Mouse (Mus musculus) retina, postnatal 1 day (tissue): ENCODE data around the gene Ldah.

Experiments used
- DNase-seq: peaks from one replicate; pipeline ENCODE4 v3.0.0-alpha.2; 2012

The Ldah gene

GRCm38 (mm10) chr12:8320084-8320713 is 112.3 kb downstream of the Ldah start:
- DNase-seq, result peak; percentile 73

GRCm38 (mm10) chr12:8321506-8321905 is 113.6 kb downstream of the Ldah start:
- no peak for DNase-seq

GRCm38 (mm10) chr12:8324086-8324485 is 116.2 kb downstream of the Ldah start:
- DNase-seq, result no peak

- no peak for DNase-seq
Measured at GRCm38 (mm10) chr12:8325245-8325942, 117.5 kb downstream of the Ldah start.

GRCm38 (mm10) chr12:8325943-8326522 is 118.1 kb downstream of the Ldah start:
- no peak for DNase-seq

GRCm38 (mm10) chr12:8326825-8327674 is 119.1 kb downstream of the Ldah start:
- peak; percentile 94 for DNase-seq

GRCm38 (mm10) chr12:8327675-8328053 is 119.8 kb downstream of the Ldah start:
- no peak for DNase-seq

- DNase-seq, result no peak
Measured at GRCm38 (mm10) chr12:8329236-8329635, 121.3 kb downstream of the Ldah start.

- DNase-seq, result no peak
Measured at GRCm38 (mm10) chr12:8331489-8332173, 123.7 kb downstream of the Ldah start.

- DNase-seq, result no peak
Measured at GRCm38 (mm10) chr12:8332174-8332542, 124.3 kb downstream of the Ldah start.

- no peak for DNase-seq
Measured at GRCm38 (mm10) chr12:8333617-8334016, 125.7 kb downstream of the Ldah start.

- DNase-seq, result no peak
Measured at GRCm38 (mm10) chr12:8334261-8334660, 126.4 kb downstream of the Ldah start.
